Mouse (Mus musculus) bone marrow macrophage, adult 2 months (primary cell): ENCODE measurements around the gene Ube2h.

Experiments used
- CTCF ChIP-seq: IDR thresholded peaks from 2 replicates; pipeline ENCODE4 v1.5.1; 2012; ENCODE audit warnings: low read depth, mild to moderate bottlenecking, low read length, moderate library complexity
- POLR2A ChIP-seq: IDR thresholded peaks from 2 replicates; pipeline ENCODE4 v1.6.1; 2012; ENCODE audit warnings: mild to moderate bottlenecking, low read depth, low read length, borderline replicate concordance

- TF ChIP-seq CTCF (no peak), POLR2A (no peak)
These were observed 27.9 kb upstream of the Ube2h start for GRCm38 (mm10) chr6:30332262-30332661.
